Mouse (Mus musculus): ENCODE data around the gene Glis2. TPM values are rescaled to one million over a fixed set of nuclear protein-coding genes. Genes with fewer than 3 reads are reported as not detected.

The Glis2 gene
- polyA plus RNA-seq (2015; fragmentation: Nextera tagmentation; extraction: Ambion mirVana) = 10.8 and 12.1 TPM in 2 replicates

DNA sequence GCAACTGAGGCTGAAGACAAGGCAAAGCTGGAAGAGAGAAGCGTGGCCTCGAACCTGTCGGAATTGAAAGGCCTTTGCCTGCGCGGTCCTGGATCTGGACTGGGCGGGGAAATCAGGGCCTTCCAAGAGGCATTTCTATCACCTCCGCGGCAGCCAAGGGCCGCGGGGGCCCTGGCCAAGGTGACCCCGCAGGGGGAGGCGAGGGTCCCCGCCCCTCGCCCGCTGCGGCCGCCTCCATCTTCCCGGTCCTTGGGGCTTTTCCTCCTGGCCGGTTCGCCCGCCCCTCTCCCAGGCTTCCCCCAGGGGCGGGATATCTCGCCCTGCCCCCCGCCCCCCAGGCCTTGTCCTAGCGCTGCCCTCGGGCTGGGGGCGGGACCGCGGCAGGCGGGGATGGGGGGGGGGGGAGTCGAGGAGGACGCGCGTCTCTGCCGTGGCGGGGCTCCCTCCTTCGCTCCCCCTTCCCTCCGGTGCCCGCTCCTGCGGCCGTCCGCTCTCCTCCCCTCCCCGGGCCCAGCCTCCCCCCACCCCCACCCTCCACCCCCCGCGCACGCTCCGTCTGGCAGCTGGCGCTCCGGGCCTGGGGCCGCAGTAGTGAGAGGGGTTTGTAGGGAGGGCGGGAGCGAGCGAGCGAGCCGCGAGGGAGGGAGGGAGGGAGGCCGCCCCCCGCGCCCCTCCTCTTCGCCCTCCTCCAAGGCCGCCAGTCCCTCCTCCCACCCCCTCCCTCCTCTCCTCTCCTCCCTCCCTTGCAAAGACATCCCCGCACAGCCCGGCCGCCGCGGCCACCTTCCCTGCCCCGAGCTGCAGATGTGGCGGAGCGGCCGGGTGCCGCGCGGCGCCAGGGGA lies at the start of gene Glis2:
Glis2 (plus strand) TSS at position 743 of the 843 bp plus-strand sequence.
- no peaks in the 10 kb centered on the region for H3K9me3 ChIP-seq (ENCODE audit: control insufficient read depth, low read length)
- peak within 1 kb of the TSS; percentile 83 for H3K9ac ChIP-seq (replicated peaks; ENCODE audit: low read depth, low read length)
- no peaks in the 10 kb centered on the region for H3K27me3 ChIP-seq (replicated peaks; ENCODE audit: control insufficient read depth, insufficient read depth, low read length)
- ATAC-seq = peak; percentile 81
- peak within 1 kb of the TSS; percentile 91 for H3K27ac ChIP-seq (ENCODE audit: low read length)
- no peaks in the 10 kb centered on the region; the same call in 1 of the 2 replicates for H3K36me3 ChIP-seq (ENCODE audit: control insufficient read depth, insufficient read depth)
- peak within 1 kb of the TSS; percentile 91 for H3K4me2 ChIP-seq (ENCODE audit: low read length)
- 2% methylated on average over 21 of the region's 74 CpGs for WGBS
- H3K4me1 ChIP-seq (replicated peaks; ENCODE audit: control insufficient read depth, insufficient read depth, low read length) = peaks cover 56% of the 10 kb centered on the region
- peak within 1 kb of the TSS; percentile 57 for H3K4me3 ChIP-seq (replicated peaks; ENCODE audit: low read length)

DNA sequence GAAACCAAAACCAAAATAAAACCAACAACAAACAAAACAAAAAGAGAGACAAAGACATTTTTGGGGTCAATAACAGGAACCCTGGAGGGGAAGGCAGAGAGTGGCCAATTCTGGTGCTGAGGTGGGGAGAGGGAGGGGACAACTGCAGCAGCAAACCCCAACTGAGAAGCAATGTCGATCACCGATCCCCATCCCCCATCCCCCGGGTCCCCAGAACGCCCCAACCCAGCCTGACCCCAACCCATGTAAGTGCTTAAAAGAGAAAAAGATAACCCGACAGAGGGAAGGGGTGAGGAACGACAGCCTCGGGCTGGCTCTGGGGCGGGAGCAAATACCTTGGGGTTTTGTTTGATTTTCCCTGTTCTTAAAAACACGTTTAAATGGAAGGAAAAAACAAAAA lies 49.7 kb upstream of the Glis2 start:
- Histone ChIP-seq H3K4me1 (replicated peaks; ENCODE audit: control insufficient read depth, insufficient read depth, low read length) (peaks cover 17% of the 10 kb centered on the region), H3K9me3 (ENCODE audit: control insufficient read depth, low read length) (no peaks in the 10 kb centered on the region), H3K4me2 (ENCODE audit: low read length) (no peak overlapping the region), H3K4me3 (replicated peaks; ENCODE audit: low read length) (no peak overlapping the region), H3K27ac (ENCODE audit: low read length) (no peak overlapping the region), H3K36me3 (ENCODE audit: control insufficient read depth, insufficient read depth) (peaks cover 17% of the 10 kb centered on the region), H3K27me3 (replicated peaks; ENCODE audit: control insufficient read depth, insufficient read depth, low read length) (no peaks in the 10 kb centered on the region), H3K9ac (replicated peaks; ENCODE audit: low read depth, low read length) (no peak overlapping the region)
- 85% methylated on average over 9 of the region's 9 CpGs for WGBS
- no peak for ATAC-seq

GRCm38 (mm10) chr16:4546838-4547237 lies 47.7 kb upstream of the Glis2 start:
- ATAC-seq = no peak
- Histone ChIP-seq H3K36me3 (ENCODE audit: control insufficient read depth, insufficient read depth) (peaks cover 17% of the 10 kb centered on the region), H3K4me2 (ENCODE audit: low read length) (no peak overlapping the region), H3K4me3 (replicated peaks; ENCODE audit: low read length) (no peak overlapping the region), H3K9me3 (ENCODE audit: control insufficient read depth, low read length) (no peaks in the 10 kb centered on the region), H3K9ac (replicated peaks; ENCODE audit: low read depth, low read length) (no peak overlapping the region), H3K4me1 (replicated peaks; ENCODE audit: control insufficient read depth, insufficient read depth, low read length) (peaks cover 13% of the 10 kb centered on the region), H3K27me3 (replicated peaks; ENCODE audit: control insufficient read depth, insufficient read depth, low read length) (no peaks in the 10 kb centered on the region), H3K27ac (ENCODE audit: low read length) (no peak overlapping the region)
- WGBS = 95% methylated on average over 8 of the region's 8 CpGs

DNA sequence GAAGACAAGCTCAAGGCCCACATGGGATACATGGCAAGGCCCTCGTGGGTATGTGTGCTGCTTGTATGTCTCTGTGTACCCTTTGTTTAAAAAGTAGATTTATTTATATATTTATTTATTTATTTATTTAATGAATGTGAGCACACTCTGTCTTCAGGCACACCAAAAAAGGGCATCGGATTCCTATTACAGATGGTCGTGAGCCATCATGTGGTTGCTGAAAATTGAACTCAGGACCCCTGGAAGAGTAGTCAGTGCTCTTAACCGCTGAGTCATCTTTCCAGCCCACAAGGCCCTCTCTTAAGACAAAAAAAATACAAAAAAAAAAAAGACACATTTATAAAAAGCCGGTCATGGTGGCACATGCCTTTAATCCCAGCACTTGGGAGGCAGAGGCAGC lies 46.9 kb upstream of the Glis2 start:
- Histone ChIP-seq H3K27me3 (replicated peaks; ENCODE audit: control insufficient read depth, insufficient read depth, low read length) (no peaks in the 10 kb centered on the region), H3K27ac (ENCODE audit: low read length) (no peak overlapping the region), H3K9me3 (ENCODE audit: control insufficient read depth, low read length) (no peaks in the 10 kb centered on the region), H3K4me1 (replicated peaks; ENCODE audit: control insufficient read depth, insufficient read depth, low read length) (peaks cover 7% of the 10 kb centered on the region), H3K4me2 (ENCODE audit: low read length) (no peak overlapping the region), H3K9ac (replicated peaks; ENCODE audit: low read depth, low read length) (no peak overlapping the region), H3K36me3 (ENCODE audit: control insufficient read depth, insufficient read depth) (peaks cover 17% of the 10 kb centered on the region), H3K4me3 (replicated peaks; ENCODE audit: low read length) (no peak overlapping the region)
- no peak for ATAC-seq
- 94% methylated on average over 5 of the region's 5 CpGs for WGBS

GRCm38 (mm10) chr16:4548953-4549688 lies 45.4 kb upstream of the Glis2 start:
- Histone ChIP-seq H3K9me3 (ENCODE audit: control insufficient read depth, low read length) (no peaks in the 10 kb centered on the region), H3K4me1 (replicated peaks; ENCODE audit: control insufficient read depth, insufficient read depth, low read length) (0 out of 2 replicates have a peak, but pooled peaks cover 2% of the 10 kb centered on the region), H3K4me2 (ENCODE audit: low read length) (no peak overlapping the region), H3K27ac (ENCODE audit: low read length) (no peak overlapping the region), H3K36me3 (ENCODE audit: control insufficient read depth, insufficient read depth) (peaks cover 17% of the 10 kb centered on the region), H3K27me3 (replicated peaks; ENCODE audit: control insufficient read depth, insufficient read depth, low read length) (no peaks in the 10 kb centered on the region), H3K9ac (replicated peaks; ENCODE audit: low read depth, low read length) (no peak overlapping the region), H3K4me3 (replicated peaks; ENCODE audit: low read length) (no peak overlapping the region)
- ATAC-seq = no peak
- WGBS = 96% methylated on average over 18 of the region's 18 CpGs

- no peak overlapping the region for H3K4me2 ChIP-seq (ENCODE audit: low read length)
- no peaks in the 10 kb centered on the region for H3K27me3 ChIP-seq (replicated peaks; ENCODE audit: control insufficient read depth, insufficient read depth, low read length)
- H3K9ac ChIP-seq (replicated peaks; ENCODE audit: low read depth, low read length) = no peak overlapping the region
- no peaks in the 10 kb centered on the region for H3K9me3 ChIP-seq (ENCODE audit: control insufficient read depth, low read length)
- H3K27ac ChIP-seq (ENCODE audit: low read length) = no peak overlapping the region
- ATAC-seq = peak; percentile 55; the same call in 1 of the 2 replicates
- H3K4me1 ChIP-seq (replicated peaks; ENCODE audit: control insufficient read depth, insufficient read depth, low read length) = 0 out of 2 replicates have a peak, but pooled peaks cover 2% of the 10 kb centered on the region
- peaks cover 11% of the 10 kb centered on the region for H3K36me3 ChIP-seq (ENCODE audit: control insufficient read depth, insufficient read depth)
- H3K4me3 ChIP-seq (replicated peaks; ENCODE audit: low read length) = no peak overlapping the region
- 40% methylated on average over 13 of the region's 13 CpGs for WGBS
These were observed 43.5 kb upstream of the Glis2 start for GRCm38 (mm10) chr16:4551056-4551455.

- no peak for ATAC-seq
- Histone ChIP-seq H3K9me3 (ENCODE audit: control insufficient read depth, low read length) (no peaks in the 10 kb centered on the region), H3K36me3 (ENCODE audit: control insufficient read depth, insufficient read depth) (peaks cover 8% of the 10 kb centered on the region), H3K27me3 (replicated peaks; ENCODE audit: control insufficient read depth, insufficient read depth, low read length) (no peaks in the 10 kb centered on the region), H3K4me2 (ENCODE audit: low read length) (no peak overlapping the region), H3K9ac (replicated peaks; ENCODE audit: low read depth, low read length) (no peak overlapping the region), H3K27ac (ENCODE audit: low read length) (no peak overlapping the region), H3K4me3 (replicated peaks; ENCODE audit: low read length) (no peak overlapping the region), H3K4me1 (replicated peaks; ENCODE audit: control insufficient read depth, insufficient read depth, low read length) (peaks cover 6% of the 10 kb centered on the region)
- 92% methylated on average over 12 of the region's 12 CpGs for WGBS
These were observed 42.6 kb upstream of the Glis2 start for GRCm38 (mm10) chr16:4551885-4552284.

- Histone ChIP-seq H3K9me3 (ENCODE audit: control insufficient read depth, low read length) (no peaks in the 10 kb centered on the region), H3K36me3 (ENCODE audit: control insufficient read depth, insufficient read depth) (peaks cover 6% of the 10 kb centered on the region; the same call in 1 of the 2 replicates), H3K27ac (ENCODE audit: low read length) (no peak overlapping the region), H3K27me3 (replicated peaks; ENCODE audit: control insufficient read depth, insufficient read depth, low read length) (no peaks in the 10 kb centered on the region), H3K4me3 (replicated peaks; ENCODE audit: low read length) (no peak overlapping the region), H3K4me1 (replicated peaks; ENCODE audit: control insufficient read depth, insufficient read depth, low read length) (peaks cover 17% of the 10 kb centered on the region), H3K9ac (replicated peaks; ENCODE audit: low read depth, low read length) (no peak overlapping the region), H3K4me2 (ENCODE audit: low read length) (no peak overlapping the region)
- ATAC-seq = no peak
- 61% methylated on average over 6 of the region's 6 CpGs for WGBS
These were observed 41.5 kb upstream of the Glis2 start for GRCm38 (mm10) chr16:4552829-4553550.

GRCm38 (mm10) chr16:4555555-4555954 lies 39.0 kb upstream of the Glis2 start:
- Histone ChIP-seq H3K36me3 (ENCODE audit: control insufficient read depth, insufficient read depth) (no peaks in the 10 kb centered on the region), H3K9ac (replicated peaks; ENCODE audit: low read depth, low read length) (no peak overlapping the region), H3K4me1 (replicated peaks; ENCODE audit: control insufficient read depth, insufficient read depth, low read length) (peaks cover 22% of the 10 kb centered on the region), H3K9me3 (ENCODE audit: control insufficient read depth, low read length) (no peaks in the 10 kb centered on the region), H3K27me3 (replicated peaks; ENCODE audit: control insufficient read depth, insufficient read depth, low read length) (no peaks in the 10 kb centered on the region), H3K4me3 (replicated peaks; ENCODE audit: low read length) (no peak overlapping the region), H3K27ac (ENCODE audit: low read length) (no peak overlapping the region), H3K4me2 (ENCODE audit: low read length) (no peak overlapping the region)
- no peak for ATAC-seq
- WGBS = 97% methylated on average over 1 of the region's 1 CpGs
